8 mouse cellular contexts compared by ENCODE assay signal in the genomic region with DNA sequence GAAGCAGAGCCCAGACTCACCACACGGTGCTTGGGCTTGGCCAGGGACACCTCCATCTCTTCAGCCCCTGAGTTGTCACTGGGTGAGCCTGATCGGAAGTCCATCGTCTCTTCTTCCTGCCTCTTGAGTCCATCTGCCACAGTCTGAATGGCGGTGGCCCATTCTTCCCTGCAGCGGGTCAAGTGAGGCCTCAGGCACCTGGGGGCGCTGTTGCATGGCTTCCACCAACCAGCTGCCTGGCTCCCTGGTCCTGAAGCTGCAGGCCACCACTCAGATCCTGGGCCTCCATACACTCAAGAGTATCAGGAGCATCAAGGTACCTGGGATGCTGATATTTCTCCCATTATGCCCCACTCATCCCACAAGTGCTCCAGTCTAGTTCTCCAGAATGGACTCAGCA. TPM values are rescaled to one million over a fixed set of nuclear protein-coding genes. Genes with fewer than 3 reads are reported as not detected.
DNase-seq lines count a peak whose midpoint lies in the region; ATAC-seq and TF ChIP-seq lines count a peak whose summit lies in the region.

No protein-coding gene starts in this region.

- no peaks in the 10 kb centered on the region for H3K27me3 ChIP-seq in hindbrain, embryonic 10.5 days (ENCODE audit: insufficient read depth, poor library complexity, severe bottlenecking)
- no peaks in the 10 kb centered on the region for H3K27me3 ChIP-seq in hindbrain, embryonic 13.5 days

- no peak for TF ChIP-seq POLR2A in embryonic fibroblast, embryonic 13.5 days (IDR thresholded peaks at IDR 0.05; ENCODE audit: low read depth, low read length)

- peak; percentile 10; the same call in 1 of the 2 replicates for TF ChIP-seq CTCF in embryonic fibroblast, embryonic 13.5 days (IDR thresholded peaks at IDR 0.05; ENCODE audit: borderline replicate concordance, insufficient read depth, low read length)

- H3K4me2 ChIP-seq in hindbrain, embryonic 13.5 days, result no peak overlapping the region

- no peaks in the 10 kb centered on the region for H3K9me3 ChIP-seq in hindbrain, embryonic 10.5 days
- no peaks in the 10 kb centered on the region for H3K9me3 ChIP-seq in hindbrain, embryonic 13.5 days

- H3K27ac ChIP-seq in hindbrain, embryonic 10.5 days, result peak overlapping the region; percentile 41; the same call in 1 of the 2 replicates
- no peak overlapping the region; the same call in 1 of the 2 replicates for H3K27ac ChIP-seq in hindbrain, embryonic 13.5 days
- H3K27ac ChIP-seq in embryonic fibroblast, embryonic 13.5 days (ENCODE audit: insufficient read depth, low read length), result no peak overlapping the region

- ATAC-seq in hindbrain, embryonic 13.5 days (ENCODE audit: low FRiP score), result no peak
- no peak for ATAC-seq in erythroid progenitor cell, adult 5-6 weeks (replicated peaks; ENCODE audit: low FRiP score, poor library complexity, severe bottlenecking)

- H3K4me3 ChIP-seq in hindbrain, embryonic 10.5 days, result no peak overlapping the region
- H3K4me3 ChIP-seq in hindbrain, embryonic 13.5 days, result no peak overlapping the region
- no peak overlapping the region for H3K4me3 ChIP-seq in embryonic fibroblast, embryonic 13.5 days (ENCODE audit: insufficient read depth, low read length)

- peak; percentile 33 for DNase-seq in hindbrain, embryonic 10.5 days (ENCODE audit: low spot score)
- DNase-seq in 3T3-L1 (ENCODE audit: low read depth, low spot score) (peak; percentile 49), R1 (ENCODE audit: low read depth, low spot score) (peak; percentile 41)
- peak; percentile 73 to 80 for DNase-seq in kidney, postnatal 25 days
- peak; percentile 46 to 68 for DNase-seq in natural killer cell, adult 2 months (ENCODE audit: low spot score in 2 of 2)

- peaks cover 61% of the 10 kb centered on the region for H3K4me1 ChIP-seq in hindbrain, embryonic 10.5 days (replicated peaks)
- H3K4me1 ChIP-seq in hindbrain, embryonic 13.5 days (replicated peaks), result peaks cover 57% of the 10 kb centered on the region
- no peaks in the 10 kb centered on the region for H3K4me1 ChIP-seq in embryonic fibroblast, embryonic 13.5 days (ENCODE audit: control insufficient read depth, insufficient read depth, low read length)

- no peak overlapping the region for H3K9ac ChIP-seq in hindbrain, embryonic 13.5 days

- 84% methylated on average over 6 of the region's 6 CpGs for WGBS in hindbrain, embryonic 10.5 days
- 82% methylated on average over 6 of the region's 6 CpGs for WGBS in hindbrain, embryonic 13.5 days

- H3K36me3 ChIP-seq in hindbrain, embryonic 10.5 days, result peaks cover 100% of the 10 kb centered on the region
- peaks cover 85% of the 10 kb centered on the region for H3K36me3 ChIP-seq in hindbrain, embryonic 13.5 days

RNA-seq across cellular contexts. Expression of gene Siva1, which starts 14.6 kb away (rescaled TPM):
- polyA plus RNA-seq in hindbrain, embryonic 10.5 days (2016; fragmentation: Nextera tagmentation; extraction: Ambion mirVana), result 281 and 334 TPM in 2 replicates
- 62.6 and 63.8 TPM in 2 replicates for polyA plus RNA-seq in hindbrain, embryonic 13.5 days (2015; fragmentation: Nextera tagmentation; extraction: Ambion mirVana)
- polyA plus RNA-seq in embryonic fibroblast, embryonic 13.5 days (2011; ENCODE audit: insufficient read length, low read depth, missing spikeins), result 89.1 and 93.5 TPM in 2 replicates
- total RNA-seq in erythroid progenitor cell, adult 5-6 weeks (2015; ENCODE audit: low replicate concordance), result 62.0 and 125 TPM in 2 replicates
- 136 and 176 TPM in 2 replicates for total RNA-seq in erythroid progenitor cell, adult 5-6 weeks (2017; ENCODE audit: low replicate concordance)

RNA-seq across cellular contexts. Expression of gene Akt1, which starts 15.6 kb away (rescaled TPM):
- polyA plus RNA-seq in hindbrain, embryonic 10.5 days (2016; fragmentation: Nextera tagmentation; extraction: Ambion mirVana), result 50.9 and 56.8 TPM in 2 replicates
- 60.8 and 64.5 TPM in 2 replicates for polyA plus RNA-seq in hindbrain, embryonic 13.5 days (2015; fragmentation: Nextera tagmentation; extraction: Ambion mirVana)
- polyA plus RNA-seq in embryonic fibroblast, embryonic 13.5 days (2011; ENCODE audit: insufficient read length, low read depth, missing spikeins), result 227 and 248 TPM in 2 replicates
- 22.6 and 24.1 TPM in 2 replicates for total RNA-seq in erythroid progenitor cell, adult 5-6 weeks (2015; ENCODE audit: low replicate concordance)
- total RNA-seq in erythroid progenitor cell, adult 5-6 weeks (2017; ENCODE audit: low replicate concordance), result 24.5 and 40.9 TPM in 2 replicates

RNA-seq across cellular contexts. Expression of gene Zbtb42, which starts 19.5 kb away (rescaled TPM):
- 7.1 and 10.9 TPM in 2 replicates for polyA plus RNA-seq in hindbrain, embryonic 10.5 days (2016; fragmentation: Nextera tagmentation; extraction: Ambion mirVana)
- 3.6 and 4.6 TPM in 2 replicates for polyA plus RNA-seq in hindbrain, embryonic 13.5 days (2015; fragmentation: Nextera tagmentation; extraction: Ambion mirVana)
- 1.2 and 1.6 TPM in 2 replicates for polyA plus RNA-seq in embryonic fibroblast, embryonic 13.5 days (2011; ENCODE audit: insufficient read length, low read depth, missing spikeins)
- total RNA-seq in erythroid progenitor cell, adult 5-6 weeks (2015; ENCODE audit: low replicate concordance), result 10.1 TPM in 1 of 2 replicates, not detected in the other
- 0.39 TPM in 1 of 2 replicates, not detected in the other for total RNA-seq in erythroid progenitor cell, adult 5-6 weeks (2017; ENCODE audit: low replicate concordance)

RNA-seq across cellular contexts. Expression of gene Adssl1, which starts 39.3 kb away (rescaled TPM):
- polyA plus RNA-seq in hindbrain, embryonic 10.5 days (2016; fragmentation: Nextera tagmentation; extraction: Ambion mirVana), result 3.7 and 5.5 TPM in 2 replicates
- 3.1 and 3.2 TPM in 2 replicates for polyA plus RNA-seq in hindbrain, embryonic 13.5 days (2015; fragmentation: Nextera tagmentation; extraction: Ambion mirVana)
- polyA plus RNA-seq in embryonic fibroblast, embryonic 13.5 days (2011; ENCODE audit: insufficient read length, low read depth, missing spikeins), result 2.2 and 4.8 TPM in 2 replicates
- total RNA-seq in erythroid progenitor cell, adult 5-6 weeks (2015; ENCODE audit: low replicate concordance), result 16.8 and 26.3 TPM in 2 replicates
- total RNA-seq in erythroid progenitor cell, adult 5-6 weeks (2017; ENCODE audit: low replicate concordance), result 2.0 and 14.9 TPM in 2 replicates
